Mouse (Mus musculus): ENCODE measurements at regions not wholly inside any gene's neighbourhood (a gene's known extent, or its start where the extent isn't known, plus 50 kb on each side); places are given as distances from the start of the nearest gene placed in this dataset.

- TF ChIP-seq POLR2A (IDR thresholded peaks at IDR 0.05; ENCODE audit: borderline replicate concordance, extremely low read depth, insufficient read depth, insufficient read length, poor library complexity, severe bottlenecking) (no peak), CTCF (IDR thresholded peaks at IDR 0.05; ENCODE audit: borderline replicate concordance, extremely low read depth, insufficient read depth, insufficient read length) (no peak)
Observed at GRCm38 (mm10) chr6:66289196-66289595, 246.0 kb upstream of the Mad2l1 start.
